Mouse (Mus musculus) embryonic facial prominence, embryonic 14.5 days (tissue): ENCODE data around the gene Creb5. TPM values are rescaled to one million over a fixed set of nuclear protein-coding genes. Genes with fewer than 3 reads are reported as not detected.

ENCODE experiments used
- ATAC-seq: fragments of 200-750 bp; cut with Nextera tagmentation; 2 replicates; pipeline ENCODE4 v1.8.0; 2017; ENCODE audit warnings: low read depth, moderate number of reproducible peaks, moderate TSS enrichment
- DNase-seq: peaks from one replicate; pipeline ENCODE4 v3.0.0-alpha.2; 2015; ENCODE audit warnings: low spot score
- H3K27ac ChIP-seq: fragments of 300-500 bp; sonication (generic); replicated peaks from 2 replicates; pipeline ENCODE4 v1.5.1; 2014; ENCODE audit warnings: low read depth, mild to moderate bottlenecking, low read length, moderate library complexity
- H3K27me3 ChIP-seq: fragments of 300-500 bp; sonication (generic); replicated peaks from 2 replicates; pipeline ENCODE4 v1.6.1; 2014; ENCODE audit warnings: low read length; ENCODE audit not compliant: control insufficient read depth, insufficient read depth
- H3K36me3 ChIP-seq: fragments of 300-500 bp; sonication (generic); 2 replicates; pipeline ENCODE4 v1.6.1; 2014; ENCODE audit warnings: low read length, mixed read lengths; ENCODE audit not compliant: control insufficient read depth, insufficient read depth
- H3K4me1 ChIP-seq: fragments of 300-500 bp; sonication (generic); 2 replicates; pipeline ENCODE4 v1.6.1; 2014; ENCODE audit warnings: antibody characterized with exemption, low read length; ENCODE audit not compliant: control insufficient read depth, insufficient read depth
- H3K4me2 ChIP-seq: fragments of 300-500 bp; sonication (generic); 2 replicates; pipeline ENCODE4 v1.6.1; 2014; ENCODE audit warnings: low read depth, mild to moderate bottlenecking, low read length, moderate library complexity, mixed read lengths
- H3K4me3 ChIP-seq: fragments of 300-500 bp; sonication (generic); 2 replicates; pipeline ENCODE4 v1.5.1; 2014; ENCODE audit warnings: low read depth, mild to moderate bottlenecking, low read length
- H3K9ac ChIP-seq: fragments of 300-500 bp; sonication (generic); 2 replicates; pipeline ENCODE4 v1.6.1; 2014; ENCODE audit warnings: low read depth, mild to moderate bottlenecking, low read length, moderate library complexity, mixed read lengths
- H3K9me3 ChIP-seq: fragments of 300-500 bp; sonication (generic); 2 replicates; pipeline ENCODE4 v1.6.1; 2016; ENCODE audit warnings: low read length; ENCODE audit not compliant: control insufficient read depth
- WGBS: fragments of 180-500 bp; shearing (Covaris S2); extraction: QIAGEN DNeasy Blood & Tissue Kit; methylation state at CpG from one replicate; pipeline ENCODE4 v1.1.7; 2014; 5-methylcytosine and 5-hydroxymethylcytosine counted together
- polyA plus RNA-seq: library from polyadenylated mRNA; unstranded; fragments of >200 nt; fragmentation: Nextera tagmentation; extraction: Ambion mirVana; gene quantifications from 2 replicates; pipeline ENCODE4 v1.2.1, GENCODE M21; 2014

Gene Creb5
- polyA plus RNA-seq, 1 experiment from 2014 or later, result 22.8 TPM

- Histone ChIP-seq H3K9me3 (no peaks in the 10 kb centered on the region), H3K4me3 (no peak overlapping the region), H3K4me1 (peaks cover 9% of the 10 kb centered on the region; the same call in 1 of the 2 replicates), H3K36me3 (no peaks in the 10 kb centered on the region), H3K27ac (no peak overlapping the region; the same call in 1 of the 2 replicates), H3K9ac (no peak overlapping the region), H3K27me3 (no peaks in the 10 kb centered on the region), H3K4me2 (no peak overlapping the region)
- ATAC-seq, result 0 out of 2 replicates have a peak, but pooled peaks have one; percentile 41
- 53% methylated on average over 8 of the region's 8 CpGs for WGBS
- DNase-seq, result peak; percentile 43
These were observed 331.1 kb downstream of the Creb5 start for GRCm38 (mm10) chr6:53618164-53618563.

GRCm38 (mm10) chr6:53619676-53620075, 332.6 kb downstream of the Creb5 start:
- no peak overlapping the region for H3K27ac ChIP-seq
- no peaks in the 10 kb centered on the region for H3K9me3 ChIP-seq
- no peaks in the 10 kb centered on the region for H3K27me3 ChIP-seq
- H3K4me1 ChIP-seq, result peaks cover 13% of the 10 kb centered on the region; the same call in 1 of the 2 replicates
- H3K36me3 ChIP-seq, result no peaks in the 10 kb centered on the region
- H3K9ac ChIP-seq, result no peak overlapping the region
- ATAC-seq (no peak), DNase-seq (no peak)
- WGBS, result 80% methylated on average over 1 of the region's 1 CpGs
- H3K4me3 ChIP-seq, result no peak overlapping the region
- H3K4me2 ChIP-seq, result no peak overlapping the region

GRCm38 (mm10) chr6:53621295-53621694, 334.2 kb downstream of the Creb5 start:
- H3K4me2 ChIP-seq, result no peak overlapping the region
- no peaks in the 10 kb centered on the region for H3K9me3 ChIP-seq
- H3K9ac ChIP-seq, result no peak overlapping the region
- ATAC-seq, result no peak
- 0 out of 2 replicates have a peak, but pooled peaks cover 4% of the 10 kb centered on the region for H3K4me1 ChIP-seq
- no peak for DNase-seq
- H3K36me3 ChIP-seq, result no peaks in the 10 kb centered on the region
- no peak overlapping the region for H3K4me3 ChIP-seq
- 71% methylated on average over 5 of the region's 5 CpGs for WGBS
- no peak overlapping the region for H3K27ac ChIP-seq
- no peaks in the 10 kb centered on the region for H3K27me3 ChIP-seq

- Histone ChIP-seq H3K4me1 (0 out of 2 replicates have a peak, but pooled peaks cover 4% of the 10 kb centered on the region), H3K9me3 (no peaks in the 10 kb centered on the region), H3K9ac (no peak overlapping the region), H3K4me3 (no peak overlapping the region), H3K27ac (no peak overlapping the region), H3K4me2 (no peak overlapping the region), H3K27me3 (no peaks in the 10 kb centered on the region), H3K36me3 (no peaks in the 10 kb centered on the region)
- ATAC-seq, result peak; percentile 92
- peak; percentile 85 for DNase-seq
- 35% methylated on average over 15 of the region's 15 CpGs for WGBS
These were observed 337.6 kb downstream of the Creb5 start for GRCm38 (mm10) chr6:53624455-53625276.

- Histone ChIP-seq H3K4me3 (no peak overlapping the region), H3K4me1 (0 out of 2 replicates have a peak, but pooled peaks cover 4% of the 10 kb centered on the region), H3K27me3 (no peaks in the 10 kb centered on the region), H3K36me3 (no peaks in the 10 kb centered on the region), H3K4me2 (no peak overlapping the region), H3K9me3 (no peaks in the 10 kb centered on the region), H3K9ac (no peak overlapping the region), H3K27ac (no peak overlapping the region)
- ATAC-seq (no peak), DNase-seq (no peak)
- 86% methylated on average over 5 of the region's 5 CpGs for WGBS
These were observed 339.0 kb downstream of the Creb5 start for GRCm38 (mm10) chr6:53626044-53626443.

- Histone ChIP-seq H3K4me1 (0 out of 2 replicates have a peak, but pooled peaks cover 4% of the 10 kb centered on the region), H3K36me3 (no peaks in the 10 kb centered on the region), H3K4me3 (no peak overlapping the region), H3K4me2 (no peak overlapping the region), H3K27me3 (no peaks in the 10 kb centered on the region), H3K27ac (no peak overlapping the region), H3K9me3 (no peaks in the 10 kb centered on the region), H3K9ac (no peak overlapping the region)
- DNase-seq (no peak), ATAC-seq (no peak)
These were observed 341.6 kb downstream of the Creb5 start for GRCm38 (mm10) chr6:53628714-53629113.

GRCm38 (mm10) chr6:53635453-53635852, 348.4 kb downstream of the Creb5 start:
- no peaks in the 10 kb centered on the region for H3K27me3 ChIP-seq
- no peak overlapping the region for H3K9ac ChIP-seq
- ATAC-seq, result no peak
- WGBS, result 85% methylated on average over 7 of the region's 7 CpGs
- no peak overlapping the region for H3K4me3 ChIP-seq
- H3K4me2 ChIP-seq, result no peak overlapping the region
- no peak for DNase-seq
- no peaks in the 10 kb centered on the region for H3K9me3 ChIP-seq
- no peaks in the 10 kb centered on the region for H3K36me3 ChIP-seq
- H3K4me1 ChIP-seq, result peaks cover 9% of the 10 kb centered on the region
- H3K27ac ChIP-seq, result no peak overlapping the region

- Histone ChIP-seq H3K36me3 (no peaks in the 10 kb centered on the region), H3K4me1 (peaks cover 17% of the 10 kb centered on the region), H3K27me3 (no peaks in the 10 kb centered on the region), H3K9me3 (no peaks in the 10 kb centered on the region), H3K4me2 (no peak overlapping the region), H3K27ac (no peak overlapping the region), H3K4me3 (no peak overlapping the region), H3K9ac (no peak overlapping the region)
- ATAC-seq (no peak; the same call in 1 of the 2 replicates), DNase-seq (no peak)
- 60% methylated on average over 13 of the region's 13 CpGs for WGBS
These were observed 350.6 kb downstream of the Creb5 start for GRCm38 (mm10) chr6:53637356-53638351.
